In the genomic region with DNA sequence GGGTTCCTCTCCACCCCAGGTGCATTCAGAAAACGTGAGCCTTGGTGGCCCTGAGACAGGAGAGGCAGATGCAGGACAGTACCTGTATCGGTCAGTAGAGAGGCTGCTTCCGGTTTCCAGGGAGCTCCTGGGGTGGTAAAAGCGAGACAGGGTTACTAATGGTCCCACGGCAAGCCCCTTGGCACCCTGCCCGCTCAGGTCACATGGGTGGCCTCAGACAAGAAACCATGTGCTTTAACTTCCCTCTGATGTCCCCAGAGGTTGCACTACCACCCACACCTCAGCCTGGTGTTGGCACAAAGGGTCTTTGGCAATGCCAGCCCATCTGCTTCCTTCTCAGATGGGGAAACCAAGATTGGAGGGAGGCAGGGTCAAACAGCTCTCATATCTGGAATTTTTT, we compare ENCODE assay signal across 10 mouse cellular contexts.
A peak's percentile ranks its signal among the peaks of the same experiment; 100 is the strongest.
DNase-seq lines count a peak whose midpoint lies in the region; ATAC-seq and TF ChIP-seq lines count a peak whose summit lies in the region.
"Had no signal": no experiment of that assay in that cellular context is flagged by ENCODE, and none has a peak within 500 bp of the region (broad histone marks: within the 10 kb centered on the region; RNA-seq: fewer than 3 reads in every experiment).

No protein-coding gene starts in this region.

- no peak for TF ChIP-seq POLR2A in CH12.LX (IDR thresholded peaks at IDR 0.05; ENCODE audit: low read depth, low read length)

- WGBS in hindbrain, embryonic 12.5 days: 51% methylated on average over 6 of the region's 6 CpGs
- 38% methylated on average over 6 of the region's 6 CpGs for WGBS in midbrain, embryonic 15.5 days
- WGBS in intestine, embryonic 15.5 days: 68% methylated on average over 6 of the region's 6 CpGs

- no peak overlapping the region for H3K4me2 ChIP-seq in CH12.LX (ENCODE audit: insufficient read depth, low read depth, poor library complexity, severe bottlenecking)
- H3K4me2 ChIP-seq in hindbrain, embryonic 12.5 days (replicated peaks): no peak overlapping the region; the same call in 1 of the 2 replicates
- H3K4me2 ChIP-seq in midbrain, embryonic 15.5 days: peak overlapping the region; percentile 9; the same call in 1 of the 2 replicates
- H3K4me2 ChIP-seq in intestine, embryonic 15.5 days (replicated peaks): no peak overlapping the region
- H3K4me2 ChIP-seq: kidney, embryonic 15.5 days; liver, embryonic 15.5 days had no signal

- H3K9me3 ChIP-seq in CH12.LX (replicated peaks; ENCODE audit: low read length): peaks cover 4% of the 10 kb centered on the region
- H3K9me3 ChIP-seq in hindbrain, embryonic 12.5 days (replicated peaks): no peaks in the 10 kb centered on the region
- H3K9me3 ChIP-seq in midbrain, embryonic 15.5 days: no peaks in the 10 kb centered on the region
- no peaks in the 10 kb centered on the region for H3K9me3 ChIP-seq in intestine, embryonic 15.5 days
- H3K9me3 ChIP-seq: kidney, embryonic 15.5 days; liver, embryonic 15.5 days had no signal

- no peak overlapping the region for H3K9ac ChIP-seq in CH12.LX (ENCODE audit: insufficient read depth, low read depth)
- no peak overlapping the region for H3K9ac ChIP-seq in hindbrain, embryonic 12.5 days
- H3K9ac ChIP-seq in midbrain, embryonic 15.5 days: no peak overlapping the region
- H3K9ac ChIP-seq in intestine, embryonic 15.5 days: no peak overlapping the region
- H3K9ac ChIP-seq: kidney, embryonic 15.5 days; liver, embryonic 15.5 days had no signal

- TF ChIP-seq EP300 in CH12.LX (IDR thresholded peaks at IDR 0.05; ENCODE audit: low read length): no peak

- H3K36me3 ChIP-seq in CH12.LX (replicated peaks in 1 of 2; ENCODE audit: control insufficient read depth in 1 of 2, insufficient read depth in 1 of 2, low read length in 1 of 2): no peaks in the 10 kb centered on the region
- H3K36me3 ChIP-seq in hindbrain, embryonic 12.5 days: no peaks in the 10 kb centered on the region
- H3K36me3 ChIP-seq in midbrain, embryonic 15.5 days (replicated peaks): no peaks in the 10 kb centered on the region
- no peaks in the 10 kb centered on the region for H3K36me3 ChIP-seq in intestine, embryonic 15.5 days
- H3K36me3 ChIP-seq: kidney, embryonic 15.5 days; liver, embryonic 15.5 days had no signal

- no peaks in the 10 kb centered on the region for H3K79me2 ChIP-seq in CH12.LX (replicated peaks; ENCODE audit: control insufficient read depth, extremely low read depth, insufficient read depth, poor library complexity, severe bottlenecking)

- no peak overlapping the region for H3K4me3 ChIP-seq in CH12.LX (replicated peaks in 1 of 3; ENCODE audit: low read depth in 2 of 3, low read length in 2 of 3, poor library complexity in 1 of 3)
- no peak overlapping the region for H3K4me3 ChIP-seq in hindbrain, embryonic 12.5 days
- H3K4me3 ChIP-seq in midbrain, embryonic 15.5 days: no peak overlapping the region
- no peak overlapping the region for H3K4me3 ChIP-seq in intestine, embryonic 15.5 days (replicated peaks)
- H3K4me3 ChIP-seq: kidney, embryonic 15.5 days; liver, embryonic 15.5 days had no signal

- dilution Hi-C loops in CH12.LX (cut with MboI; ENCODE audit: extremely low pct_ligation_motif_present, extremely low pct_unique_long_range_greater_than_20kb, low sequenced_read_pairs): no loop called here

- TF ChIP-seq CTCF in CH12.LX (conservative IDR thresholded peaks at IDR 0.05 in 1 of 2, IDR thresholded peaks at IDR 0.05 in 1 of 2; ENCODE audit: low read depth in 2 of 2, low read length in 2 of 2): no peak

- no peak for ATAC-seq in hindbrain, embryonic 12.5 days (ENCODE audit: low FRiP score)
- ATAC-seq in midbrain, embryonic 15.5 days (replicated peaks): no peak
- no peak for ATAC-seq in intestine, embryonic 15.5 days

- in situ Hi-C loops in CH12.LX (cut with MboI; ENCODE audit: low pct_ligation_motif_present, low pct_unique_long_range_greater_than_20kb, low sequenced_read_pairs): no loop called here

- H3K27ac ChIP-seq in CH12.LX (ENCODE audit: insufficient read depth, low read depth): no peak overlapping the region
- H3K27ac ChIP-seq in hindbrain, embryonic 12.5 days: peak overlapping the region; percentile 75
- peak overlapping the region; percentile 85 for H3K27ac ChIP-seq in midbrain, embryonic 15.5 days
- H3K27ac ChIP-seq in intestine, embryonic 15.5 days: no peak overlapping the region
- H3K27ac ChIP-seq: kidney, embryonic 15.5 days; liver, embryonic 15.5 days had no signal

- no peak for TF ChIP-seq RAD21 in CH12.LX (IDR thresholded peaks at IDR 0.05; ENCODE audit: low read depth, low read length)

- H3K27me3 ChIP-seq in CH12.LX (replicated peaks): no peaks in the 10 kb centered on the region
- H3K27me3 ChIP-seq in hindbrain, embryonic 12.5 days: no peaks in the 10 kb centered on the region
- H3K27me3 ChIP-seq in midbrain, embryonic 15.5 days (replicated peaks): no peaks in the 10 kb centered on the region
- H3K27me3 ChIP-seq in intestine, embryonic 15.5 days (replicated peaks): no peaks in the 10 kb centered on the region
- H3K27me3 ChIP-seq: kidney, embryonic 15.5 days; liver, embryonic 15.5 days had no signal

- DNase-seq in cerebellum, postnatal 10 days: peak; percentile 67 to 69
- no peak for DNase-seq in cerebellum, postnatal 25 days
- no peak for DNase-seq in CH12.LX (ENCODE audit: extremely low read depth)
- DNase-seq in left cerebral cortex, adult 18-20 months (ENCODE audit: low spot score in 2 of 2): no peak
- DNase-seq in kidney, adult 8-10 months: no peak

- peaks cover 18 to 40% of the 10 kb centered on the region in 2 experiments for H3K4me1 ChIP-seq in CH12.LX (ENCODE audit: control insufficient read depth in 1 of 2, insufficient read depth in 2 of 2)
- peaks cover 49% of the 10 kb centered on the region for H3K4me1 ChIP-seq in hindbrain, embryonic 12.5 days
- H3K4me1 ChIP-seq in midbrain, embryonic 15.5 days: peaks cover 50% of the 10 kb centered on the region
- H3K4me1 ChIP-seq in intestine, embryonic 15.5 days (replicated peaks): peaks cover 2% of the 10 kb centered on the region; the same call in 1 of the 2 replicates
- H3K4me1 ChIP-seq: liver, embryonic 15.5 days had no signal

TF ChIP-seq in CH12.LX, 34 proteins besides CTCF, POLR2A, EP300 and RAD21:
- TF ChIP-seq USF1 (IDR thresholded peaks at IDR 0.05; ENCODE audit: low read depth, low read length) (peak; percentile 55), GABPA (IDR thresholded peaks at IDR 0.05; ENCODE audit: insufficient replicate concordance, low read depth, low read length) (no peak), USF2 (conservative IDR thresholded peaks at IDR 0.05; ENCODE audit: low read depth, low read length) (0 out of 2 replicates have a peak, but pooled peaks have one; percentile 17), NELFE (IDR thresholded peaks at IDR 0.05; ENCODE audit: low read depth, low read length) (no peak), ELF1 (IDR thresholded peaks at IDR 0.05; ENCODE audit: low read depth, low read length) (peak; percentile 53; the same call in 1 of the 2 replicates), MAX (IDR thresholded peaks at IDR 0.05; ENCODE audit: low read length) (peak; percentile 42; the same call in 1 of the 2 replicates), MYC (IDR thresholded peaks at IDR 0.05; ENCODE audit: low read depth, low read length) (no peak), CHD2 (IDR thresholded peaks at IDR 0.05; ENCODE audit: low read length) (no peak)

Comparison
In these comparisons a context has a peak if more than half of its experiments do, and no peak if none do; other contexts are left out.
1. DNase-seq: peak in cerebellum, postnatal 10 days (2 of 2); none in cerebellum, postnatal 25 days (0 of 2), CH12.LX (single experiment), left cerebral cortex, adult 18-20 months (0 of 2) and kidney, adult 8-10 months (0 of 2).
2. H3K27ac ChIP-seq: peak in hindbrain, embryonic 12.5 days (single experiment) and midbrain, embryonic 15.5 days (single experiment); none in CH12.LX (single experiment) and intestine, embryonic 15.5 days (single experiment).